Mouse (Mus musculus) forelimb bud, embryonic 11.5 days (tissue): ENCODE results near the gene Gm5797.
A peak's percentile ranks its signal among the peaks of the same experiment; 100 is the strongest.
"Not testable (repeated sequence)": the region's sequence is repeated elsewhere in the genome, so short reads cannot be mapped to it uniquely, and the experiment has no call there.

ENCODE experiments used
- DNase-seq: peaks from one replicate; pipeline ENCODE4 v3.0.0-alpha.2; 2012; ENCODE audit warnings: low read depth, low spot score

Gm5797 gene

DNA sequence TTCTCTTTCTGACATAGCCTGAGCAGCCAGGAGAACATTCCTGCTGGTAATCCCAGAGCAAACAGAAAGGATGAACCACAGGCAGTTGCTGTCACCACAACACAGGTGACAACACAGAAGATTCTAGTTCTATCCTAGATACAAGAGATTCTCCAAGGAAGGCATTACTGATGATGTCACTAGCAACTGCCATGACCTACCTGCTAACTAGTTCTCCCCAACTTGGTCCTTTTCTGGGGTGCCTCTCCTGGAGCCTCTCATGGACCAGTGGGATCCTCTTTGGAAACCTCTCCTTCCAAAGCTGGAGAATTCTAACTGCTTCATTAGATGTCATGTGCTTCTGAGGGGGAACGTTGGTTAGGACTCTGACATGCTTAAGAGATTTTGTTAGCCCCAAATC, at the start of gene Gm5797:
Gm5797 (minus strand) TSS at position 101 of the 400 bp plus-strand sequence.
- DNase-seq = not testable (repeated sequence)

GRCm38 (mm10) chr14:7365034-7365433, 32.8 kb upstream of the Gm5797 start, which contains the start of gene Gm8374:
Gene Gm8374, minus strand, starts transcription at chr14:7365134.
- not testable (repeated sequence) for DNase-seq

- peak; percentile 41 for DNase-seq
Observed at GRCm38 (mm10) chr14:7315093-7315492, 17.1 kb downstream of the Gm5797 start.

GRCm38 (mm10) chr14:7314661-7315060, 17.5 kb downstream of the Gm5797 start, which contains the start of gene Gm3739:
Gene Gm3739, minus strand, starts transcription at chr14:7315049.
- DNase-seq = not testable (repeated sequence)
